Mouse (Mus musculus) G1E (cell line): ENCODE measurements around the gene Cenpf.

Experiments
- CTCF ChIP-seq: IDR thresholded peaks from 2 replicates; pipeline ENCODE4 v1.5.1; 2012; ENCODE audit warnings: low read depth, low read length, inconsistent platforms, mixed read lengths
- GATA1 ChIP-seq: IDR thresholded peaks from 2 replicates; pipeline ENCODE4 v1.6.1; 2012; ENCODE audit warnings: borderline replicate concordance, low read length, inconsistent platforms, mixed read lengths
- GATA2 ChIP-seq: IDR thresholded peaks from 2 replicates; pipeline ENCODE4 v1.6.1; 2012; ENCODE audit warnings: low read depth, low read length, inconsistent platforms, borderline replicate concordance
- POLR2AphosphoS5 ChIP-seq: IDR thresholded peaks from 2 replicates; pipeline ENCODE4 v1.6.1; 2012; ENCODE audit warnings: low read depth, low read length, inconsistent platforms; ENCODE audit not compliant: insufficient replicate concordance
- TAL1 ChIP-seq: conservative IDR thresholded peaks from 2 replicates; pipeline ENCODE4 v1.6.1; 2012; ENCODE audit warnings: low read depth, low read length, inconsistent platforms, mixed read lengths

- TF ChIP-seq CTCF (no peak), TAL1 (no peak), GATA1 (no peak), GATA2 (no peak), POLR2AphosphoS5 (no peak)
These were observed at the start of gene Cenpf for GRCm38 (mm10) chr1:189687654-189688387.
